Mouse (Mus musculus) MEL (cell line): ENCODE measurements at regions not wholly inside any gene's neighbourhood (a gene's known extent, or its start where the extent isn't known, plus 50 kb on each side); places are given as distances from the start of the nearest gene placed in this dataset.

Experiments
- BHLHE40 ChIP-seq: IDR thresholded peaks from 2 replicates; pipeline ENCODE4 v1.6.1; 2012; ENCODE audit warnings: low read depth, mild to moderate bottlenecking, inconsistent platforms, low read length, improper control_type of control experiment, borderline replicate concordance
- CTCF ChIP-seq, 3 experiments: IDR thresholded peaks in 2 of 3; conservative IDR thresholded peaks in 1 of 3; 2 replicates each; pipeline ENCODE4 v1.5.1; 2011 to 2012; ENCODE audit warnings: low read length in 3 of 3, low read depth in 2 of 3, mild to moderate bottlenecking in 2 of 3, improper control_type of control experiment in 1 of 3, inconsistent platforms in 1 of 3, mixed read lengths in 1 of 3, moderate library complexity in 1 of 3; ENCODE audit not compliant: control insufficient read depth in 1 of 3, insufficient read depth in 1 of 3, poor library complexity in 1 of 3, severe bottlenecking in 1 of 3
- ELF1 ChIP-seq: IDR thresholded peaks from 2 replicates; pipeline ENCODE4 v1.6.1; 2014; ENCODE audit warnings: low read depth, mild to moderate bottlenecking, inconsistent platforms, low read length, improper control_type of control experiment, moderate library complexity
- GABPA ChIP-seq: IDR thresholded peaks from 2 replicates; pipeline ENCODE4 v1.6.1; 2012; ENCODE audit warnings: low read depth, mild to moderate bottlenecking, inconsistent platforms, low read length, improper control_type of control experiment, moderate library complexity
- GATA1 ChIP-seq: IDR thresholded peaks from 2 replicates; pipeline ENCODE4 v1.6.1; 2011; ENCODE audit warnings: low read depth, low read length, improper control_type of control experiment
- POLR2A ChIP-seq, 2 experiments: IDR thresholded peaks; 2 replicates each; pipeline ENCODE4 v1.6.1; 2011 to 2012; ENCODE audit warnings: low read length in 2 of 2, mild to moderate bottlenecking in 2 of 2, control low read depth in 1 of 2, improper control_type of control experiment in 1 of 2, low read depth in 1 of 2, moderate library complexity in 1 of 2; ENCODE audit not compliant: control insufficient read depth in 1 of 2, insufficient read depth in 1 of 2, poor library complexity in 1 of 2
- POLR2AphosphoS2 ChIP-seq: IDR thresholded peaks from 2 replicates; pipeline ENCODE4 v1.6.1; 2011; ENCODE audit warnings: low read length, improper control_type of control experiment
- POLR2AphosphoS5 ChIP-seq: IDR thresholded peaks from 2 replicates; pipeline ENCODE4 v1.6.1; 2012; ENCODE audit warnings: low read depth, borderline replicate concordance, mild to moderate bottlenecking, inconsistent platforms, low read length, moderate library complexity, mixed read lengths
- RCOR1 ChIP-seq: IDR thresholded peaks from 2 replicates; pipeline ENCODE4 v1.6.1; 2012; ENCODE audit warnings: low read depth, mild to moderate bottlenecking, inconsistent platforms, low read length, improper control_type of control experiment
- TAL1 ChIP-seq: IDR thresholded peaks from 2 replicates; pipeline ENCODE4 v1.6.1; 2012; ENCODE audit warnings: mild to moderate bottlenecking, inconsistent platforms, low read length, moderate library complexity, mixed read lengths
- USF1 ChIP-seq: IDR thresholded peaks from 2 replicates; pipeline ENCODE4 v1.6.1; 2014; ENCODE audit warnings: low read depth, mild to moderate bottlenecking, inconsistent platforms, low read length, improper control_type of control experiment, moderate library complexity
- USF2 ChIP-seq, 2 experiments: IDR thresholded peaks; 2 replicates each; pipeline ENCODE4 v1.6.1; 2011 to 2012; ENCODE audit warnings: improper control_type of control experiment in 2 of 2, low read length in 2 of 2, borderline replicate concordance in 1 of 2, inconsistent platforms in 1 of 2, low read depth in 1 of 2, mild to moderate bottlenecking in 1 of 2; ENCODE audit not compliant: insufficient read depth in 1 of 2
- ZC3H11A ChIP-seq: IDR thresholded peaks from 2 replicates; pipeline ENCODE4 v1.6.1; 2012; ENCODE audit warnings: low read depth, mild to moderate bottlenecking, inconsistent platforms, low read length, improper control_type of control experiment
- ZKSCAN1 ChIP-seq: IDR thresholded peaks from 2 replicates; pipeline ENCODE4 v1.6.1; 2012; ENCODE audit warnings: low read depth, mild to moderate bottlenecking, inconsistent platforms, low read length, improper control_type of control experiment, moderate library complexity

DNA sequence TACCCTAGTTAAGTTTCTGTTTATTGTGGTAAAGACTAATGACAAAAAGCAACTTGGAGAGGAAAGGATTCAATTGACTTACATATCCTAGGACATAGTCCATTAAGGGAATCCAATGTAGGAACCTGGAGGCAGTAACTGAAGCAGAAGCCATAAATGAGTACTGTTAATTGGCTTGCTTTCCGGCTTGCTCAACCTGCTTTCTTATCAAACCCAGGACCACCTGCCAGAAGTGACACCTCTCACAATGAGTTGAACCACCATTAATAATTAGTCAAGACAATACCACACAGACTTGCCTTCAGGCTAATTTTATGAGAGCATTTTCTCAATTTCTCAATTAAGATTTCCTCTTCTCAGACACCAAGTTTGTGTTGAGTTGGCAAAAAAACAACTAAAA is 148.8 kb downstream of the Ccser2 start:
- TF ChIP-seq POLR2AphosphoS2 (no peak), ELF1 (no peak), CTCF (IDR thresholded peaks at IDR 0.05 in 2 of 3, conservative IDR thresholded peaks at IDR 0.05 in 1 of 3; ENCODE audit: control insufficient read depth in 1 of 3, insufficient read depth in 1 of 3, low read depth in 2 of 3, low read length in 3 of 3, poor library complexity in 1 of 3, severe bottlenecking in 1 of 3) (no peak), POLR2AphosphoS5 (no peak), ZC3H11A (no peak), BHLHE40 (no peak), POLR2A (IDR thresholded peaks at IDR 0.05; ENCODE audit: control insufficient read depth in 1 of 2, insufficient read depth in 1 of 2, low read depth in 1 of 2, low read length in 2 of 2, poor library complexity in 1 of 2) (no peak), ZKSCAN1 (no peak), RCOR1 (no peak), USF2 (IDR thresholded peaks at IDR 0.05; ENCODE audit: borderline replicate concordance in 1 of 2, insufficient read depth in 1 of 2, low read depth in 1 of 2, low read length in 2 of 2) (no peak), TAL1 (no peak), USF1 (no peak), GATA1 (no peak), GABPA (no peak)
